Mouse (Mus musculus) kidney, adult 9 months (tissue): Measurements from ENCODE around the gene Brpf1.
A peak's percentile ranks its signal among the peaks of the same experiment; 100 is the strongest.
"Not testable (repeated sequence)": the region's sequence is repeated elsewhere in the genome, so short reads cannot be mapped to it uniquely, and the experiment has no call there.

Source experiments
- DNase-seq: peaks from one replicate; pipeline ENCODE4 v3.0.0; 2022

The Brpf1 gene

DNA sequence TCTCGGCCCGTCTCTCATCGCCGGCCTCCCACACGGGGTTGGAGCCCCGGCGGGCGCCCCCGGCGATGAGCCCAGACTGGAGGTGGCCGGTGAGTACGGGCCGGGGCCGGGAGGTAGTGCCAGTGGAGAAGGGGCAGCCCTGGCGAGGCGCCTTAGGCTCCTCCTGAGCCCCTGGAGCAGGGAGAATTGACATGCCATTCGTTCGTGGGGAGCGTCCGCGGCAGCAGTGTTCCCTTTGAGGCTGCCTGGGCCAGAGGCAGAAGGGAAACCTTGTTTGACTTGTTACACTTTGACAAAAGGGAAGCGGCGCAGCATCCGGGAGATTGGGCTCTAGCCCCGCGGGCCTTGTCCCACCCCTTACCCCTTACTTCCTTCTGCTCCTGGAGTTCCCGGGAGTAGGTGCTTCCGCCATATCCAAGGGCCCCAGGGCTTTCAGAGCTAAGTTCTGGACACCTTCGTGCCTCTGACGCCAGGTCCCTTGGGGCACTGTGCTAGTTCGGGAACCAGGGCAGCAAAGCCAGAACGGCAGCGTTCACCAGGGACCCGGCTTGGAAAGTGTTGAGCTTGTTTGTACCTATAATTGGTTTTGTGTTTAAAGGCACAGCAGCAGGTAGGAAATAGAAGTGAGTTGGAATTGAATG is 664 bp downstream of the Brpf1 start:
- peak; percentile 62 for DNase-seq

DNA sequence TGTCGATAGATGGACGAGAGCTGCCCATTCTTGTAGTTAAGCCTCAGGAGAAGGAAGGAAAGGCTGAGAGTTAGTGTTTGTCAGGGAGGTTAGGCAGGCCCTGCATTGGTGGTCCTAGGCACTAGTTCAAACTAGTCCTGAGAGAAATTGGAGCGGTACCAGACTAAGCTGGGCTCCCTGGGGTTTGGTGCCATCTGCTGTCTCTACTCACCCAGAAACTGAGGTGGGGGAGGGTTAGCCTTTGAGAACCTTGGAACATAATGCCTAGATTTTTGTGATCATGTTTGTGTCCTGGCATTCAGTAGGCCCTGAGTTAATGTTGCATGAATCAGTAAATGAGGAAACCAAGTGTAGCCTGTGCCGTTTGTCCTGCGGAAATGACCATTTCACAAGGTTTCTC is 1.2 kb downstream of the Brpf1 start:
- peak; percentile 72 for DNase-seq

DNA sequence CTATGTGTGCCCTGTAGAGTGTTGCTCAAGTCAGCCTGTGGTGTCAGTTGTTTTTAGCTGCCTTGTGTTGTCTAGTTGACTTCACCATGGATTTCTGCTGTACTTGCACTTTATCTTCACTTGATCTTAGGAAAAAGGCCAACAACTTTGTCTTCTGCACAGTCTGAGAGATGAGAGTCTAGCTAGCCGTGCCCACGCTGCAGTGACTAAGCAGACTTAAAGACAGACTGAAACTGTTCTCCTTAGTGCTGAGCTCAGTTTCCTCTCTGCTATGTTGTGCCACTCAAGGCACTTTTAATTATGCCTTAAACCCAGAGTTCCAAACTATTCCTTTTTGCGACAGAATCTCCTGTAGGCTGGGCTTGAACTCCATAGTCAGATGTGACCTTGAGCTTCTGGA is 9.0 kb downstream of the Brpf1 start:
- no peak for DNase-seq

DNA sequence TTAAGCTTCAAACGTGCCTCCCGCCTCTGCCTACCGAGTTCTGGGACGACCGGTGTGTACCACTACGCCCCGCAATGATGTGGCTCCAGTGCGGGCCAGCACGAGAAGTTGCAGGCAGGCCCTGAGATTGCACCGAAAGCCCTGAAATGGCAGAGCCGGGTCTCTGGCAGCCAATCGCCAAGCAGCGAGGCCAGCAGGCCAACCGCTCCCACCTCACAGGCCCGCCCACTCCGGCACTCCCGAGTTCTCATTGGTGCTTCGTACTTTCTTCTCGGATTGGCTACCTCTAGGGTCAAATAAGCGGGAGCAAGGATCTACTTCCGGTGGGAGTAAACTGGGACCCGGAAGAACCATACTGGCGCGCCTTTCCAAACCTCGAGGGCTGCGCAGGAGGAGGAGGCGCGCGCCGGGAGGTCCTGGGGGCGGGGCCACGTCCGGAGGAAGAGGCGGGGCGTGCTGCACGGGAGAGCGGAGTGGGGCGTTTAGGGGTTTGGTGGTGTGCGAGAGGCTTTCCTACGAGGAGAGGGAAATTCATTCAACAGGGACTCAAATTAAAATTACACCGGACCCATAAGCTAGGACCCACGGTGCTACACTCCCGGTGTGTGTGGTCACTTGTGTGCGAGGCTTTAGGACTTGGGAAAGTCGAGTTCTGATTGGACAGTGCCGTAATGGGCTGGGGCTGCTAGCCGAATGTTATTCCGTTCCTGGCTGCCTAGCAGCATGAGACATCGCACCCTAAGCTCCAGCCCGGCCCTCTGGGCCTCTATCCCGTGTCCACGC is 19.8 kb downstream of the Brpf1 start, which contains the start of gene Ogg1:
Ogg1 (plus strand) TSS at position 440 of the 783 bp plus-strand sequence.
- DNase-seq = peak; percentile 100

DNA sequence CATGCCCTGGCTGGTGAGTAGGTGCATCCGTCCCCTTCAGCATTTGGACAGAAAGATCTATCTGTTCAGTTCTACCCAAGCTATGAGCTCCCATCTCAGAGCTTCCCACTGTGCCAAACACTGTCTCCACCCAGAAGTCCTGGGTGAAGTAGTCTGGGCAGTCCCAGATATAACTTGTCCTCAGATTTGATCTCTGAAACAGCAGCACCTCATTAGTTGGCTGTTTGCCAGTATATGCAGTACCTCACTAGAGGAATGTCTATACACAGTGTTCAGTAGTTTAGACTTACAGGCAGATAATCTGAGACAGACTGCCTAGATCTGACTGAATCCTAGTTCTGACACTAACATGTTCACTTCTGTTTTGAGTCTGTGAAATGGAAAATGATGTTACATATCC is 22.5 kb downstream of the Brpf1 start:
- no peak for DNase-seq

DNA sequence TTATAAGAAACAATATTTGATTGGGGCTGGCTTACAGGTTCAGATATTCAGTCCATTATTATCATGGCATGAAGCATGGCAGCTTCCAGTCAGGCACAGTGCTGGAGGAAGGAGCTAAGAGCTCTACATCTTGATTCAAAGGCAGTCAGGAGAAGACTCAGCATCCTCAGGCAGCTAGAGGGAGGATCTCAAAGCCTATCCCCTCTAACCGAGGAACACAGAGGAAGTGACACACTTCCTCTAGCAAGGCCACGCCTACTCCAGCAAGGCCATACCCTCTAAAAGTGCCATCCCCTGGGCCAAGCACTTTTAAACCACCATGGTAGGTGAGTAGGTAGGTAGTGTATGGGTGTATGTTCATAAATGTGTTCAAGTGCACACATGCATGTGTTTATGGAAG is 23.6 kb downstream of the Brpf1 start:
- DNase-seq = no peak

DNA sequence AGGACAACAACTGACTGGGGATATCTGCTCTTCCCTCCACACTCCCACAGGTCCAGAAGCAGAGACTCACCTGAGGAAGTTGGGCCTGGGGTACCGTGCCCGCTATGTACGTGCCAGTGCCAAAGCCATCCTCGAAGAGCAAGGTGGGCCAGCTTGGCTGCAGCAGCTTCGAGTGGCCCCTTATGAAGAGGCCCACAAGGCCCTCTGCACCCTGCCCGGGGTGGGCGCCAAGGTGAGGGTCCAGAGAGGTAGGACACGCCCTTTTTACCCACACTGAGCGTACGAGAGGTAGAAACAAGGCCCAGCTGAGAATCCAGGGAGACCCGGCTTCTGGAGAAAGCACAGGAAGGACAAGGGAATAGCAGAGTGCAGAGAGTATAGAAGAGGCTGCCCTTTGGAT is 24.8 kb downstream of the Brpf1 start:
- DNase-seq = no peak

DNA sequence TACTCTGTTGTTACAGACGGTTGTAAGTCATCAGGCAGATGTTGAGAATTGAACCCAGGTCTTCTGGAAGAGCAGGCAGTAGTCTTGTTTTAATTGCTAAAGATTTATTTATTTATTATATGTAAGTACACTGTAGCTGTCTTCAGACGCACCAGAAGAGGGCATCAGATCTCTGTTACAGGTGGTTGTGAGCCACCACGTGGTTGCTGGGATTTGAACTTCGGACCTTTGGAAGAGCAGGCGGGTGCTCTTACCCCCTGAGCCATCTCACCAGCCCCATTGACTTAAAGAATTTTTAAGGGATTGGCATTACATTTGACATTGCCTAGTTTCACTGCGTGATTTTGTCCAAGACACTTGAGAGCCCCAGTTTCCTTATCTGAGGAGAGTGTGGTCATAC is 25.8 kb downstream of the Brpf1 start:
- not testable (repeated sequence) for DNase-seq

DNA sequence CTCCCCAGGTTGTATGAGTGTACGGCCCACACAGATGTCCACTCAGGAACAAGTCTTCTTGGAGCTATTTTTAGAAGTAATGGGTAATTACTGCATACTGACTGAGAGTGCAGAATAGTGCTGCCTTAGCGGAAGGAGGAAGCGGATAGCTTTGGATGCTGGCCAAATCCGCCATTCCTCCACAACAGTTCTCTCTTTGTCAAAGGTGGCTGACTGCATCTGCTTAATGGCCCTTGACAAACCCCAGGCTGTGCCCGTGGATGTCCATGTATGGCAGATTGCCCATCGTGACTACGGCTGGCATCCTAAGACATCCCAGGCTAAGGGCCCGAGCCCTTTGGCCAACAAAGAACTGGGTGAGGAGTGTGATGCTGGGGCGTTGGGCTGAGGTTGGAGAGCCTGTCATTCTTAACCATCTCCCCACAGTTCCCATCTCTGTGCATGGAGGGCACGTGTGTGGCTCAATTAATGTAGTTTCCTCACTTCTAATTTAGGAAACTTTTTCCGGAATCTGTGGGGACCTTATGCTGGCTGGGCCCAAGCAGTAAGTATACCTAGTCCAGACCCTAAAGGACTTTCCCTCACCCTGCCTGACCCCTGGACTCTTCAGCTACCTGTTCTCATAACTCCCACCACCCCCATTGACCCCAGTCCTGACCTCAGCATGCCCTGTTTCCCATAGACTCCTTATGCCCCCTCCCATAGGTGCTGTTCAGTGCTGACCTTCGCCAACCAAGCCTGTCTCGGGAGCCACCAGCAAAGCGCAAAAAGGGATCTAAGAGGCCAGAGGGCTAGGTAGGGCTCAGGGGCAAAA is 26.4 kb downstream of the Brpf1 start:
- peak; percentile 86 for DNase-seq

DNA sequence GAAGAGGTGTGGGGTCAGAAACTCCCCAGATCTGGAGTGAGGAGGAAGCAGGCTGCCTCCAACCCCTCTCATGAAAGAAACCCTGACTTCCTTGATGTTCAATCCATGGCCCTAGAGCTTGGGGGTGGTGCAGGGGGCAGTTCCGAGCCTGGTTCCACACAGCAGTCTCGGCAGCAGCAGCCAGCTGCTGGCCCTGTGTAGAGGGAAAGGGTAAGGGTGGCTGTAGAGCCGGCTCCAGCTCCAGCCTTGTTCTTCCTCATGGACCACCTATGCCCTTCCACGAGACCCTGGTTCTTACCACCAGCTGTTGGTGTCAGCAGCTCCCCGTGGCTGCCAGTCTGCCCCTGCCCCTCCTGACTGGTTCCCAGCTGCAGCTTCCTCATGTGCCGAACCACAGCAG is 27.3 kb downstream of the Brpf1 start:
- DNase-seq = no peak

DNA sequence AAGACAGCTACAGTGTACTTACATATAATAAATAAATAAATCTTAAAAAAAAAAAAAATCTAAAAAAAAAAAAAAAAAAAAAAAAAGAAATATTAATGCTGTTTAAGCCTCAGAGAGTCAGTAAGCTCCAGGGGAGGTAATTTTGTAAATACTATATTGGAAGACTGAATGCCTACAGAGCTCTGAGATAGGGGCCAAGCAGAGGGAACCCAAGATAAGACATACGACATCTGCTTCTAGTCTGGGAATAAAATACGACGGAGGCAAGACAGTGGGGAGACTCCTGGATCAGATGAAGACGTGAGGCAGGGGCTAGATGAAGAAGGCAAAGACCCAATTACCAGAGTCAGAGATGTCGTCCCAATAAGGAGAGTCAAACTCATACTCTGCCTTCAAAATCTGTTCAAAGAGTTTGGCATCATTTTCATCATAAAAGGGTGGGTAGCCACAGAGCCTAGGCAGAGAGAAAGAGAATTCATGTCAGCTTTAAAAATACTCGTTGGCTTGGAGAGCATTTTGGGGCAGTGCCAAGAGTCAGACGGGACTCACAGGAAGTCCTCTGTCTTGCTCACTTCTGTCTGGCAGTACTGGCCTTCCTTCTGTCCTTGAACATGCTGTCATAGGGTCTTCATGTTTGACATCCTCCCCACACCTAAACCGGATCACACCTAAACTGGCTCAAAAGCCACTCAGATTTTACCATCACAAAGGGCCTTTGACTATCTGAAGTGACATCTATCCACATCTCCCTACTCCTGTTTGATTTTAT is 30.1 kb downstream of the Brpf1 start:
- peak; percentile 40 for DNase-seq

DNA sequence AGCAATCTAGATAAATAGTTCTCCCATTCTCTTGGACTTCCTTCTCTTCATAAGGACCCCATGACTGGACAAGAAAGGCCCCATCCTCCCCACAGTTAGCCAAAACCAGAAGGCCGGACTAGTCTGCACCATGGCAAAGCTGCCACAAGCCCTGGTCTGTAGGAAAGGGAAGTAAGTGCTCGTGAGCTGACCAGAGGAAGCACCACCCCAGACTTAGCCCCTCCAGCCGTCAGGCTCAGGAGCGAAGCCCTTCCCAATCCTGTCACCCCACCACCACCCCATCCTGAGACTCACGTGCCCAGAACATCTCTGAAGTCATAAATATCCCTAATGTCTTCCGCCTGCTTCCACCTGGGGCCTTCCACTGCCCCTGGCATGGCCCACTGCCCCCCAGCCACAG is 34.6 kb downstream of the Brpf1 start:
- no peak for DNase-seq

DNA sequence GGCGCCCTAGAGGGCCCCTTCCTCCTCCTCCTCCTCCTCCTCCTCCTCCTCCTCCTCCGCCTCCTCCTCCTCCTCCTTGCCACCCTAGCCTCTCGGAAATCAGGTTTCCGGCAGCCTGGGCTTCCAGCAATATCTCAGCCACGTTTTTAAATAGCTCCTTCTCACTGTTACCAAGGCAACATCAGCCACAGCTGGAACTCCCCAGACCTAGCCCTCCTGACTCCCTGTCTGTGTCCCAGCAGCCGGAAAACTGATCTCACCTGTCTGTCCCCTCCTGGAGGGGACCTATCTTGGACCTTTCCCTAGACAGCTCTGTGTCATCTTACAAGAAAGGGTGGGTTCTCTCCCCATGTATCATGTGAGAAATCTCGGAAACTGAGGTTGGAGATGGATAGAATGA is 35.4 kb downstream of the Brpf1 start:
- no peak for DNase-seq

DNA sequence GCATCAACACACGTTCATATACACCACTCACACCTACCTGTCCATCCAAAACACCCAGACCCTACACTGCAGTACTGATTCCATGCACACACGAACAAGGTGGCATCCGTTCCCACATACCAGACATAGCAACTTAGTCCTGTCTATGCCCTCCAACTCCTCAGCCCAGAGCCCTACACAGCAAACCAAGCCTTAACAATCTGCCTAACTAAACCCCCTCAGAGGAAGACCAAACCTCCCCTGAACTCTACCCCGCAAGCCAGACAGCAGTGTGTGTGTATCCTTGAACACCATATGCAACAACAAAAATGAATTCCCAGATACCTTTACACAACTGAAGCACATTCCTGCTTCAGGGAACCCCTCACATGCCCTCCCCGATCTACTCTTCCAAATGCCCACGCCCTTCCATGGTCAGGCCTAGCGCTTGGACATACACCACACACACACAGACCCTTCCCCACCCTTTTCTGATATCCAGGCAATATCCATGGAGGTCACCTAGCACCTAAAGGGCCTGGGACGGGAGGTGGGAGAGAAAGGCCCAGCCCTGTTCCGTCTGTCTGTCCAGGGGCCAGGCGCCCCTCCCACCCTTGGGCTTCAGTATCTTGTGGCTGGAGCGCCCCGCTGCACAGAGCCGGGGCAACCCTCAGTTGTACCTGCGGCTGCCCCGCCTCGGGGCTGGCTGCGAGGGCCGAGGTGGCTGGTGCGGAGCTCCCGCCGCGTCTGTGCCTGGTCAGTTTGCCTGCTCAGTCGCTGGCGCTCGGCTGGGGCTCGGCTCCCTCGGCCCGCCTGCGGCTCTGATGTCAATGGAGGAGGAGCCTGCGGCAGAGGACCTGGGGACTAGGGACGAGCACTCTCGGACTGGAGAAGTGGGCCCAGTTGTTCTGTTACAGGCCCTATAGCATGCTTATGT is 36.5 kb downstream of the Brpf1 start, which contains the start of gene Camk1:
Camk1 (minus strand) TSS at position 808 of the 916 bp plus-strand sequence.
- DNase-seq = peak; percentile 82

DNA sequence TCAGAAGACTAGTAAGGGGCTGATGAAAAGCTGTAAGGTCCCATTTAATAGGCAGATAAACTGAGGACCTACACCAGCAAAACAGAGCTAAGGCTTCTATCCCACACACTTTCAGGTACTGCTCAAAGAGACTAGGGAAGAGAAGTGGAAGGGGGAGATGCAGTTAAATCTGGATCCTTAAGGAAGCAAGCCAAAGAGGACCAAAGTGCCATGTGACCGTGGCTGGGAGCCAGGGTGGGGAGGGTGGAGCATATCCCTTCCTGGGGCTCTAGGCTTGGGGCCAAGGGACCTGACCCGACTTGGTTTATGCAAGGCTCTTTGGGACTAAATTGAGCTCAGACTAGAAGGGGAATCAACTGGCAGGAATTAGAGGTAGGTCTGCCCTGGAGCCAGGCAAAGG is 37.4 kb downstream of the Brpf1 start:
- DNase-seq = peak; percentile 96

DNA sequence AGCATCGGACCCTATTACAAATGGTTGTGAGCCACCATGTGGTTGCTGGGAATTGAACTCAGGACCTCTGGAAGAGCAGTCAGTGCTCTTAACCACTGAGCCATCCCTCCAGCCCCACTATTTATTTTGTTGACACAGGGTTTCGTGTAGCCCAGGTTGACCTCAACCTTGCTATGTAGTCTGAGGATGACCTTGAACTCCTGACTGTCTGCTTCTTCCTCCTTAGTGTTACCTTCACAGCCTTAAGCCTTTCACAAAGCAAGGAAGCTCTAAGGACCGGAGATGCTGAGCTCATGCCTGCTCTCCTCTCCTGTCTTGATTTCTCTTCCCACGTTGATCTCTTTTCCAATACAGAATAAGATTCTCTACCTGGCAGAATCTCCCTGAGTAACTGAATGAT is 40.0 kb downstream of the Brpf1 start:
- DNase-seq = no peak

DNA sequence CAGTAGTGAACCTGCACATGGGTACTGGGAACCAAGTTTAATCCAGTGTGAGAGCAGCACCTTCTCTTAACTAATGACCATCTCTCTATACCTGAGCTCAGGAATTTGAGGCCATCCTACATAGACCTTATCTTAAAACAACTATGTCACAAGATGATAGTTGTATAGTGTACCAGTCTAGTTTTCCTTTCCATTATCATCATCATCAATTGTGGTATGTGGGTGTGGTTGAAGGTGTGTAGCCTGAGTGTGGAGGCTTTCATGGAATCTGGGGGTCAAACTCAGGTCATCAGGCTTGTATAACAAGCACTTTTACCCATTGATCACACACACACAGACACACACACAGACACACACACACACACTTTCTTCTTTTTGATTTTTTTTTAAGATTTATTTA is 43.6 kb downstream of the Brpf1 start:
- no peak for DNase-seq

DNA sequence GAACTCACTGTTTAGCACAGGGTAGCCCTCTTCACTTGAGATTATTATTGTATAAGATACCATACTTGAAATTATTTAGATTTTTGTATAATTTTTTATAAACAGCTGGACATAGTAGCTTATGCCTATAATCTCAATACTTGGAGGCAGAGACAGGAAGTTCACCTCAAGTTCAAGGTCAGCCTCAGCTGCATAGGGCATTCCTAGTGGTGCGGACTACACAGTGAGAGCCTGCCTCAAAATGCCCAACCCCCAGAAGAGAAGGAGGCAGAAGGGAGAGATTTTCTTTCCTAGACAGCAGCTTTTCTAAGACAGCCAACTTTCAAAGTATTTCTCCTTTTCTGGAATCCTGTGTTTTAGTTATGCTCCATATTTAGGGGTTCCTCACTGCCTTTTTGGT is 44.2 kb downstream of the Brpf1 start:
- no peak for DNase-seq

DNA sequence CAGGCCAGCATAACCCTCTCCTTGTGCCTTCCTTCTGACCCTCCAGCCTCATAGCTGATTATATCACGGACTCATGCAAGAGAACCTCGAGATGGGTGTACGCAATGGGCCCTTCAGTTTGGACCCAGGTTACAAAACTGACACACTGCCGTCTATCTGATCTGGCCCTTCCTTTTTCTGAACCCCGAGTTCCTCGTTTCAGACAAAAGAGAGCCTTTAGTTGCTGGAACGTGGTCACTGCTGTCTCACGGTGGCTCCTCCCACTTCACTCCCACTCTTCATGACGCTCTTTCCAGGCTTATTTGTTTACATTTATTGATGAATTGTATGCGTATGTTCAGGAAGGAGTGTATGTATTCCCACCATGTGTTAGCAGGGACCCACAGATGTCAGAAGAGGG is 44.7 kb downstream of the Brpf1 start:
- DNase-seq = no peak

DNA sequence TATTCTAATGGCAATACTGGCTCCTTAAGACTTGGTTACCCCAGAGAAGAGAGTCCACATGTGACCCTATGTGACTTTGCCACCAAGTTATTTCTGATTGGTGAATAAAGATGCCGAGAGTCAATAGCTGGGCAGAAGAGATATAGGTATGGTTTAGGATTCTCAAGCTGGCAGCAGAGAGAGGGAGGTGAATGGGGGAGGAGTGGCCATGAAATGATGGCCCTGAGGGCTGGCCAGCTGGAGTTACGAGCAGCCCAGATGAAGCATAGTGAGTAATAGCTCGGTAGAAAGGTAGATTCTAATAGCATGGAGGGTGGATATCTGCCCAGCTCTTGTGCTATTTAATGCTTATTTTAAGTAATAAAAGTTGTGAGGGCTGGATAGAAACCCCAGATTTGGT is 45.9 kb downstream of the Brpf1 start:
- DNase-seq = no peak

DNA sequence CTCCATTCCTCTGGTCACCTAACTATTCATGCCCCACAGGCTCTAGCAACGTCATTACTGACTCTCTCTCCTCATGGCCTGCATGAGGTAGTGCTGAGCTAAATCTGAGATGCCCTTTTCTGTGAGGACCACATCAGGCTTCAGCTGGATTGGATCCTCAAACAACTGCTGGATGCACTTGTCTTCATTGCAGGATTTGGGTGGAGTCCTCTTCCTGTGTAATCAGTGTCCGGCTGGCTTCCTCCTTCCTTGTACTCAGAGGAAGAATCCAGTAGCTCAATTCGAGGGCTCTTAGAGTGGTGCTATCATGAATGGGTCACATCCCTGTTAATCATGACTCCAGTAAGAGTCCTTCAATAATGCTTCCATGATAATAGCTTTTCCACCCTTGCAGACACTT is 46.8 kb downstream of the Brpf1 start:
- DNase-seq = no peak

DNA sequence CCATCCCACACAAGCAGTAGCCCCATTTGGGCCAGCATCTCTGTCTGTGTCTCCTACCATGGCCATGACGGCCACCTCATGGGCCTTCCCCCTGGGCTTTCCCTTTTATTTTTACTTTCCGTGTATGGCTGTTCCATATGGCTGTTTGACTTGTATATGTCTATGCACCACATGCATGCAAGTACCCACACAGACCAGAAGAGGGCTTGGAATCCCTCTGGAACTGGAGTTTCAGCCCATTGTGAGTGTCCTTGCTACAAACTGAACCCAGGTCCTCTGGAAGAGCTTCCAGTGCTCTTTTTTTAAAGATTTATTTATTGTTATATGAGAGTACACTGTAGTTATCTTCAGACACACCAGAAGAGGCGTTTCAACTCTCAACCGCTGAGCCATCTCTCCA is 54.5 kb downstream of the Brpf1 start:
- no peak for DNase-seq
